Comparison of ENCODE assay signal across 22 mouse cellular contexts in genomic region chr6:72479645-72480421, GRCm38 (mm10). TPM values are rescaled to one million over a fixed set of nuclear protein-coding genes. Genes with fewer than 3 reads are reported as not detected.
A peak's percentile ranks its signal among the peaks of the same experiment; 100 is the strongest.
DNase-seq lines count a peak whose midpoint lies in the region; ATAC-seq and TF ChIP-seq lines count a peak whose summit lies in the region.
"Had no signal": no experiment of that assay in that cellular context is flagged by ENCODE, and none has a peak within 500 bp of the region (broad histone marks: within the 10 kb centered on the region; RNA-seq: fewer than 3 reads in every experiment).

No protein-coding gene starts in this region.

- DNase-seq in MEL (ENCODE audit: low read depth, low spot score) = peak; percentile 82
- no peak for DNase-seq in spleen, postnatal 36 days (ENCODE audit: low spot score in 2 of 2)
- DNase-seq in gastrocnemius, adult 18-20 months (ENCODE audit: low spot score) = no peak
- DNase-seq: adrenal gland, postnatal 14 days; cerebellum, adult 18-20 months; cerebellum, adult 9-11 months; gastrocnemius, postnatal 25 days had no signal

- WGBS in intestine, embryonic 15.5 days = 74% methylated on average over 12 of the region's 12 CpGs

- no peaks in the 10 kb centered on the region for H3K27me3 ChIP-seq in MEL (ENCODE audit: control insufficient read depth in 1 of 2, insufficient read depth in 2 of 2, low read length in 2 of 2)
- no peaks in the 10 kb centered on the region for H3K27me3 ChIP-seq in intestine, embryonic 15.5 days (replicated peaks)
- H3K27me3 ChIP-seq: heart, embryonic 12.5 days had no signal

- peak overlapping the region; percentile 48 for H3K9ac ChIP-seq in MEL (ENCODE audit: control insufficient read depth, low read depth, low read length, poor library complexity, severe bottlenecking)
- no peak overlapping the region for H3K9ac ChIP-seq in intestine, embryonic 15.5 days
- H3K9ac ChIP-seq: heart, embryonic 12.5 days; hindbrain, embryonic 14.5 days had no signal

- peak overlapping the region; percentile 7 to 29; a peak in 3 of 4 replicates for H3K4me3 ChIP-seq in MEL (ENCODE audit: control insufficient read depth in 1 of 2, insufficient read depth in 1 of 2, low read depth in 2 of 2, low read length in 2 of 2)
- no peak overlapping the region for H3K4me3 ChIP-seq in intestine, embryonic 15.5 days (replicated peaks)
- H3K4me3 ChIP-seq: embryonic facial prominence, embryonic 10.5 days; erythroblast, embryonic 14.5 days; forebrain, embryonic 10.5 days; heart, embryonic 12.5 days; hindbrain, embryonic 10.5 days had no signal

- TF ChIP-seq POLR2A in MEL (IDR thresholded peaks at IDR 0.05; ENCODE audit: control insufficient read depth in 1 of 2, insufficient read depth in 1 of 2, low read depth in 1 of 2, low read length in 2 of 2, poor library complexity in 1 of 2) = no peak

- H3K79me2 ChIP-seq in MEL (ENCODE audit: control insufficient read depth, insufficient read depth, low read length, poor library complexity) = no peaks in the 10 kb centered on the region

- TF ChIP-seq EP300 in MEL (IDR thresholded peaks at IDR 0.05; ENCODE audit: low read depth in 1 of 2, low read length in 2 of 2) = peak; percentile 57 to 62; a peak in 3 of 4 replicates

- peaks cover 35 to 42% of the 10 kb centered on the region in 2 experiments for H3K4me1 ChIP-seq in MEL (ENCODE audit: control insufficient read depth in 1 of 2, insufficient read depth in 2 of 2, low read length in 2 of 2)
- peaks cover 3% of the 10 kb centered on the region; the same call in 1 of the 2 replicates for H3K4me1 ChIP-seq in intestine, embryonic 15.5 days (replicated peaks)
- H3K4me1 ChIP-seq: embryonic facial prominence, embryonic 10.5 days; forebrain, embryonic 10.5 days; heart, embryonic 12.5 days; hindbrain, embryonic 10.5 days had no signal

- H3K27ac ChIP-seq in MEL (ENCODE audit: control insufficient read depth, low read depth, low read length) = peak overlapping the region; percentile 93
- H3K27ac ChIP-seq in intestine, embryonic 15.5 days = no peak overlapping the region
- H3K27ac ChIP-seq: embryonic facial prominence, embryonic 10.5 days; forebrain, embryonic 10.5 days; hindbrain, embryonic 10.5 days; hindbrain, embryonic 14.5 days had no signal

- no peak for TF ChIP-seq CTCF in MEL (IDR thresholded peaks at IDR 0.05 in 2 of 3, conservative IDR thresholded peaks at IDR 0.05 in 1 of 3; ENCODE audit: control insufficient read depth in 1 of 3, insufficient read depth in 1 of 3, low read depth in 2 of 3, low read length in 3 of 3, poor library complexity in 1 of 3, severe bottlenecking in 1 of 3)

- H3K4me2 ChIP-seq in intestine, embryonic 15.5 days (replicated peaks) = no peak overlapping the region
- H3K4me2 ChIP-seq: heart, embryonic 12.5 days; hindbrain, embryonic 14.5 days had no signal

- peaks cover 0 to 39% of the 10 kb centered on the region in 2 experiments; a peak in 2 of 4 replicates for H3K36me3 ChIP-seq in MEL (ENCODE audit: control insufficient read depth in 1 of 2, insufficient read depth in 2 of 2, low read length in 2 of 2)
- H3K36me3 ChIP-seq in intestine, embryonic 15.5 days = no peaks in the 10 kb centered on the region
- H3K36me3 ChIP-seq: embryonic facial prominence, embryonic 10.5 days; forebrain, embryonic 10.5 days; heart, embryonic 12.5 days; hindbrain, embryonic 10.5 days had no signal

- 0 out of 2 replicates have a peak, but pooled peaks have one; percentile 31 for ATAC-seq in intestine, embryonic 15.5 days
- ATAC-seq in megakaryocyte progenitor cell, adult 5-6 weeks (replicated peaks; ENCODE audit: poor library complexity) = peak; percentile 78
- ATAC-seq in frontal cortex, adult (ENCODE audit: low TSS enrichment) = no peak
- ATAC-seq: forebrain, embryonic 14.5 days had no signal

- no peaks in the 10 kb centered on the region for H3K9me3 ChIP-seq in MEL (replicated peaks; ENCODE audit: insufficient read depth, low read length)
- no peaks in the 10 kb centered on the region for H3K9me3 ChIP-seq in intestine, embryonic 15.5 days
- H3K9me3 ChIP-seq: embryonic facial prominence, embryonic 10.5 days; forebrain, embryonic 10.5 days; hindbrain, embryonic 10.5 days had no signal

- TF ChIP-seq RAD21 in MEL (IDR thresholded peaks at IDR 0.05; ENCODE audit: low read depth, low read length) = no peak

TF ChIP-seq in MEL, 35 proteins besides CTCF, POLR2A, EP300 and RAD21:
- no peak for TF ChIP-seq NRF1 (IDR thresholded peaks at IDR 0.05; ENCODE audit: insufficient read depth, low read depth, low read length, poor library complexity, severe bottlenecking)
- 0 out of 2 replicates have a peak, but pooled peaks have one; percentile 20 for TF ChIP-seq NELFE (IDR thresholded peaks at IDR 0.05; ENCODE audit: low read depth, low read length)
- TF ChIP-seq CHD1 (IDR thresholded peaks at IDR 0.05; ENCODE audit: low read depth, low read length) = no peak
- TF ChIP-seq BHLHE40 (IDR thresholded peaks at IDR 0.05; ENCODE audit: borderline replicate concordance, low read depth, low read length) = peak; percentile 33; the same call in 1 of the 2 replicates
- peak; percentile 10; the same call in 1 of the 2 replicates for TF ChIP-seq KAT2A (conservative IDR thresholded peaks at IDR 0.05; ENCODE audit: low read depth, low read length)
- no peak for TF ChIP-seq MEF2A (IDR thresholded peaks at IDR 0.05; ENCODE audit: extremely low read depth, insufficient replicate concordance, low read depth, low read length, poor library complexity, severe bottlenecking)
- TF ChIP-seq TCF12 (IDR thresholded peaks at IDR 0.05; ENCODE audit: low read depth, low read length) = no peak; the same call in none of the 2 replicates
- TF ChIP-seq GATA1 (IDR thresholded peaks at IDR 0.05; ENCODE audit: low read depth, low read length) = peak; percentile 60
- peak; percentile 87 for TF ChIP-seq MYB (IDR thresholded peaks at IDR 0.05; ENCODE audit: low read depth, low read length)
- TF ChIP-seq TBP (IDR thresholded peaks at IDR 0.05; ENCODE audit: low read depth, low read length) = peak; percentile 91
- TF ChIP-seq HCFC1 (IDR thresholded peaks at IDR 0.05; ENCODE audit: low read depth, low read length) = peak; percentile 26
- 0 out of 2 replicates have a peak, but pooled peaks have one; percentile 10 for TF ChIP-seq ZNF384 (IDR thresholded peaks at IDR 0.05; ENCODE audit: low read depth, low read length)
- peak; percentile 65; the same call in 1 of the 2 replicates for TF ChIP-seq SIN3A (IDR thresholded peaks at IDR 0.05; ENCODE audit: low read length)

RNA-seq across cellular contexts. Expression of gene Mat2a, which starts 40.5 kb away (rescaled TPM):
- 233 and 319 TPM in 2 replicates for total RNA-seq in MEL (2012; rRNA removed)
- 1,000 to 10,000 TPM in 1 of 2 experiments, 100 to 1,000 TPM in 1; 357 to 3,179 TPM for polyA plus RNA-seq in MEL (2012; ENCODE audit: insufficient read depth in 1 of 2, insufficient read length in 2 of 2, low read depth in 1 of 2, low replicate concordance in 2 of 2, missing spikeins in 1 of 2)
- polyA plus RNA-seq in intestine, embryonic 15.5 days (2015; fragmentation: Nextera tagmentation; extraction: Ambion mirVana) = 290 and 308 TPM in 2 replicates
- 342 and 403 TPM in 2 replicates for total RNA-seq in megakaryocyte progenitor cell, adult 5-6 weeks (2015)
- 192 and 230 TPM in 2 replicates for total RNA-seq in megakaryocyte progenitor cell, adult 5-6 weeks (2017)
- total RNA-seq in gastrocnemius, adult 18-20 months (2021) = 10 to 100 TPM; 97.2 to 98.0 TPM

RNA-seq across cellular contexts. Expression of gene Sh2d6, which starts 41.7 kb away (rescaled TPM):
- not detected in 2 replicates for total RNA-seq in MEL (2012; rRNA removed)
- polyA plus RNA-seq in MEL (2012; ENCODE audit: insufficient read depth in 1 of 2, insufficient read length in 2 of 2, low read depth in 1 of 2, low replicate concordance in 2 of 2, missing spikeins in 1 of 2) = under 1 TPM in 1 of 2 experiments, not detected in 1; 0.17 TPM
- 0.16 TPM in 1 of 2 replicates, not detected in the other for polyA plus RNA-seq in intestine, embryonic 15.5 days (2015; fragmentation: Nextera tagmentation; extraction: Ambion mirVana)
- not detected in 2 replicates for total RNA-seq in megakaryocyte progenitor cell, adult 5-6 weeks (2015)
- total RNA-seq in megakaryocyte progenitor cell, adult 5-6 weeks (2017) = not detected in 2 replicates
- 1 to 10 TPM in 1 of 2 experiments, under 1 TPM in 1; 0.93 to 1.3 TPM for total RNA-seq in gastrocnemius, adult 18-20 months (2021)
- total RNA-seq: ES-E14; heart, adult 8-10 months; heart, postnatal 25 days had no signal
- polyA plus RNA-seq: embryonic facial prominence, embryonic 14.5 days; erythroblast, embryonic 14.5 days; heart, embryonic 12.5 days; heart, embryonic 16.5 days had no signal
